Comparison of ENCODE assay signal across 17 mouse cellular contexts in genomic region chr10:75437284-75437683, GRCm38 (mm10). TPM values are rescaled to one million over a fixed set of nuclear protein-coding genes. Genes with fewer than 3 reads are reported as not detected.
A peak's percentile ranks its signal among the peaks of the same experiment; 100 is the strongest.
DNase-seq lines count a peak whose midpoint lies in the region; ATAC-seq and TF ChIP-seq lines count a peak whose summit lies in the region.
"Had no signal": no experiment of that assay in that cellular context is flagged by ENCODE, and none has a peak within 500 bp of the region (broad histone marks: within the 10 kb centered on the region; RNA-seq: fewer than 3 reads in every experiment).

No protein-coding gene starts in this region.

- peak; percentile 89 for DNase-seq in heart, adult 11 months
- no peak for DNase-seq in heart, postnatal 25 days (ENCODE audit: low spot score)
- DNase-seq in kidney, postnatal 10 days, result peak; percentile 3
- DNase-seq in kidney, adult 9 months, result no peak
- DNase-seq in lung, embryonic 14.5 days, result no peak
- no peak for DNase-seq in lung, adult 18-20 months

- no peak overlapping the region for H3K9ac ChIP-seq in lung, embryonic 14.5 days
- H3K9ac ChIP-seq: heart, embryonic 15.5 days; hindbrain, embryonic 15.5 days; limb, embryonic 13.5 days; midbrain, embryonic 13.5 days; neural tube, embryonic 13.5 days had no signal

- no peak overlapping the region for H3K27ac ChIP-seq in lung, embryonic 14.5 days (ENCODE audit: low read depth)
- H3K27ac ChIP-seq: limb, embryonic 13.5 days; midbrain, embryonic 13.5 days; stomach, postnatal 0 days had no signal

- H3K4me1 ChIP-seq in lung, embryonic 14.5 days (ENCODE audit: insufficient read depth), result no peaks in the 10 kb centered on the region
- H3K4me1 ChIP-seq: limb, embryonic 13.5 days; midbrain, embryonic 13.5 days had no signal

- intact Hi-C loops in heart, postnatal 25 days (cut with DNase I), result loop anchor here (2.0 to 5.0 kb wide), 3 partner anchors 45 to 160 kb away; partner anchors contain the start of gene Adora2a

- ATAC-seq in lung, embryonic 14.5 days (ENCODE audit: insufficient read depth), result 0 out of 2 replicates have a peak, but pooled peaks have one; percentile 5

- 89% methylated on average over 1 of the region's 1 CpGs for WGBS in lung, embryonic 14.5 days

- H3K36me3 ChIP-seq in lung, embryonic 14.5 days (ENCODE audit: insufficient read depth), result no peaks in the 10 kb centered on the region
- H3K36me3 ChIP-seq: G1E; heart, embryonic 15.5 days; hindbrain, embryonic 15.5 days; limb, embryonic 13.5 days; midbrain, embryonic 13.5 days; neural tube, embryonic 13.5 days had no signal

- H3K4me3 ChIP-seq in lung, embryonic 14.5 days (ENCODE audit: low read depth, low read length), result no peak overlapping the region
- H3K4me3 ChIP-seq: erythroblast, embryonic 14.5 days; heart, embryonic 15.5 days; hindbrain, embryonic 15.5 days; layer of hippocampus, adult 2 months; limb, embryonic 13.5 days; midbrain, embryonic 13.5 days; neural tube, embryonic 13.5 days had no signal

- no peaks in the 10 kb centered on the region for H3K9me3 ChIP-seq in lung, embryonic 14.5 days (ENCODE audit: low read depth, low read length)
- H3K9me3 ChIP-seq: G1E; heart, embryonic 15.5 days; hindbrain, embryonic 15.5 days; limb, embryonic 13.5 days; megakaryocyte, embryonic 14.5 days; midbrain, embryonic 13.5 days; neural tube, embryonic 13.5 days had no signal

- H3K27me3 ChIP-seq in lung, embryonic 14.5 days (ENCODE audit: insufficient read depth, low read length), result no peaks in the 10 kb centered on the region
- H3K27me3 ChIP-seq: heart, embryonic 15.5 days; hindbrain, embryonic 15.5 days; limb, embryonic 13.5 days; neural tube, embryonic 13.5 days had no signal

- H3K4me2 ChIP-seq in lung, embryonic 14.5 days, result no peak overlapping the region
- H3K4me2 ChIP-seq: heart, embryonic 15.5 days; hindbrain, embryonic 15.5 days; limb, embryonic 13.5 days; liver, embryonic 11.5 days; midbrain, embryonic 13.5 days; neural tube, embryonic 13.5 days had no signal

- TF ChIP-seq CTCF in lung, embryonic 14.5 days (IDR thresholded peaks at IDR 0.05; ENCODE audit: low read depth), result no peak

RNA-seq across cellular contexts. Expression of gene Upb1, which starts 36.4 kb away (rescaled TPM):
- total RNA-seq in heart, postnatal 25 days (2021), result under 1 TPM; 0.22 to 0.70 TPM
- polyA plus RNA-seq in lung, embryonic 14.5 days (2014; fragmentation: Nextera tagmentation; extraction: Ambion mirVana), result 0.17 and 0.76 TPM in 2 replicates
- polyA plus RNA-seq: erythroblast, embryonic 14.5 days; G1E; midbrain, embryonic 13.5 days; neural tube, embryonic 13.5 days had no signal

Comparison
In these comparisons a context has a peak if more than half of its experiments do, and no peak if none do; other contexts are left out.
1. DNase-seq: peak in heart, adult 11 months (single experiment) and kidney, postnatal 10 days (single experiment); none in heart, postnatal 25 days (single experiment), kidney, adult 9 months (single experiment), lung, embryonic 14.5 days (single experiment) and lung, adult 18-20 months (0 of 2).